Mouse (Mus musculus): ENCODE measurements around the gene Klhl22.

Gene Klhl22

GRCm38 (mm10) chr16:17833681-17834399 lies 74.4 kb downstream of the Klhl22 start:
- no peak for DNase-seq (ENCODE audit: low read depth, low spot score)

GRCm38 (mm10) chr16:17834543-17834942 lies 75.1 kb downstream of the Klhl22 start:
- DNase-seq (ENCODE audit: low read depth, low spot score), result no peak

- no peak for DNase-seq (ENCODE audit: low read depth, low spot score)
Measured at GRCm38 (mm10) chr16:17835481-17835880, 76.1 kb downstream of the Klhl22 start.

GRCm38 (mm10) chr16:17838051-17838450 lies 78.6 kb downstream of the Klhl22 start, which contains the start of gene Car15:
Gene Car15 (minus strand): TSS chr16:17838364.
- DNase-seq (ENCODE audit: low read depth, low spot score), result no peak

GRCm38 (mm10) chr16:17839976-17840375 lies 80.6 kb downstream of the Klhl22 start:
- no peak for DNase-seq (ENCODE audit: low read depth, low spot score)

- no peak for DNase-seq (ENCODE audit: low read depth, low spot score)
Measured at GRCm38 (mm10) chr16:17842437-17842836, 83.0 kb downstream of the Klhl22 start.
